Mouse (Mus musculus) cortical plate, adult 2 months (tissue): ENCODE data around the gene Dock2.

Source experiments
- CTCF ChIP-seq: fragments of 200-500 bp; IDR thresholded peaks from 2 replicates; pipeline ENCODE4 v1.5.1; 2011; ENCODE audit warnings: mild to moderate bottlenecking, control low read depth, low read length; ENCODE audit not compliant: insufficient read depth; ENCODE audit errors: extremely low read depth
- POLR2A ChIP-seq: fragments of 200-500 bp; IDR thresholded peaks from 2 replicates; pipeline ENCODE4 v1.6.1; 2011; ENCODE audit warnings: mild to moderate bottlenecking, low read length, control low read depth; ENCODE audit not compliant: insufficient read depth; ENCODE audit errors: extremely low read depth

- TF ChIP-seq CTCF (no peak), POLR2A (no peak)
Observed at GRCm38 (mm10) chr11:34734033-34734432, 49.7 kb downstream of the Dock2 start.
